Mouse (Mus musculus): ENCODE data around the gene Glra2.
"Not testable (repeated sequence)": the region's sequence is repeated elsewhere in the genome, so short reads cannot be mapped to it uniquely, and the experiment has no call there.

Gene Glra2

GRCm38 (mm10) chrX:165326939-165327698 lies at the start of gene Glra2:
Glra2 (minus strand) TSS chrX:165327393.
- DNase-seq (ENCODE audit: low read depth in 1 of 2, low spot score in 2 of 2): no peak

GRCm38 (mm10) chrX:165362798-165363197 lies 35.6 kb upstream of the Glra2 start:
- no peak for DNase-seq (ENCODE audit: low read depth in 1 of 2, low spot score in 2 of 2)

- DNase-seq (ENCODE audit: low read depth in 1 of 2, low spot score in 2 of 2): no peak
Observed at GRCm38 (mm10) chrX:165344611-165345010, 17.4 kb upstream of the Glra2 start.

GRCm38 (mm10) chrX:165327699-165328333 lies 623 bp upstream of the Glra2 start:
- no peak for DNase-seq (ENCODE audit: low read depth in 1 of 2, low spot score in 2 of 2)

- no peak for DNase-seq (ENCODE audit: low read depth in 1 of 2, low spot score in 2 of 2)
Observed at GRCm38 (mm10) chrX:165193550-165193949, 133.6 kb downstream of the Glra2 start.

- no peak for DNase-seq (ENCODE audit: low read depth in 1 of 2, low spot score in 2 of 2)
Observed at GRCm38 (mm10) chrX:165191170-165191569, 136.0 kb downstream of the Glra2 start.

GRCm38 (mm10) chrX:165182948-165183347 lies 144.2 kb downstream of the Glra2 start:
- not testable (repeated sequence) for DNase-seq (ENCODE audit: low read depth in 1 of 2, low spot score in 2 of 2)

- DNase-seq (ENCODE audit: low read depth in 1 of 2, low spot score in 2 of 2): no peak
Observed at GRCm38 (mm10) chrX:165156549-165156948, 170.6 kb downstream of the Glra2 start.

- DNase-seq (ENCODE audit: low read depth in 1 of 2, low spot score in 2 of 2): no peak
Observed at GRCm38 (mm10) chrX:165104171-165104570, 223.0 kb downstream of the Glra2 start.
